In the genomic region with DNA sequence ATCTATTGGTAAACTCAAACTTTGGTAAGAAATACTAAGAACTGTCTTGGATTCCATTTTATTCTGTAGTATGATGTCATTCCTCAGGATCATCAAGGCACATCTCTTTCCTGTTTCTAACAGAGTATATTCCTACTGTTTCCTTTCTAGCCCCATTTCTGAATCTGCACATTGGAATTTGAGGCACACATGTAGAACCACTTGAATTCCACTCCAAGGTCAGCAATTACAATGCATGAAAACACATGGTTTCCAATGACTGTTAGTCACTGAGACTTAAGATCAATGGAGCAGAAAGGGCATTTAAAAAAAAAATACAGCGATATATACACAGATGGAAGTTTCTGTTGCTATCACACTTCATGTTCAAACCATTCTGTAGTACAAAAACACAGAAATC, we compare ENCODE assay signal across 22 mouse cellular contexts. TPM values are rescaled to one million over a fixed set of nuclear protein-coding genes. Genes with fewer than 3 reads are reported as not detected.
"Had no signal": no experiment of that assay in that cellular context is flagged by ENCODE, and none has a peak within 500 bp of the region (broad histone marks: within the 10 kb centered on the region; RNA-seq: fewer than 3 reads in every experiment).

No protein-coding gene starts in this region.

- H3K27me3 ChIP-seq: lung, embryonic 15.5 days; midbrain, embryonic 12.5 days; neural tube, embryonic 13.5 days; neural tube, embryonic 15.5 days; stomach, embryonic 15.5 days had no signal

- H3K9ac ChIP-seq: liver, postnatal 0 days; lung, embryonic 15.5 days; midbrain, embryonic 12.5 days; neural tube, embryonic 13.5 days; neural tube, embryonic 15.5 days; stomach, embryonic 15.5 days had no signal

- H3K27ac ChIP-seq: lung, embryonic 15.5 days; macrophage; midbrain, embryonic 10.5 days; midbrain, embryonic 12.5 days; neural tube, embryonic 13.5 days; neural tube, embryonic 15.5 days; stomach, embryonic 15.5 days; stomach, postnatal 0 days had no signal

- H3K4me1 ChIP-seq: lung, embryonic 15.5 days; midbrain, embryonic 10.5 days; midbrain, embryonic 12.5 days; neural tube, embryonic 13.5 days; neural tube, embryonic 15.5 days; stomach, embryonic 15.5 days had no signal

- DNase-seq: liver, postnatal 0 days; lung, adult 2 months; lung, postnatal 14 days; lung, postnatal 36 days; midbrain, embryonic 14.5 days; retina, postnatal 1 day; right cerebral cortex, adult 18-20 months; right cerebral cortex, postnatal 25 days; thymus, adult 2 months; thymus, postnatal 25 days; thymus, postnatal 4 days had no signal

- ATAC-seq: liver, postnatal 0 days; lung, postnatal 0 days; midbrain, embryonic 16.5 days had no signal

- H3K4me2 ChIP-seq: lung, embryonic 15.5 days; midbrain, embryonic 12.5 days; neural tube, embryonic 13.5 days; neural tube, embryonic 15.5 days; stomach, embryonic 15.5 days had no signal

- H3K36me3 ChIP-seq: lung, embryonic 15.5 days; midbrain, embryonic 10.5 days; midbrain, embryonic 12.5 days; neural tube, embryonic 13.5 days; neural tube, embryonic 15.5 days; stomach, embryonic 15.5 days had no signal

- H3K9me3 ChIP-seq: lung, embryonic 15.5 days; midbrain, embryonic 10.5 days; midbrain, embryonic 12.5 days; neural tube, embryonic 13.5 days; neural tube, embryonic 15.5 days; stomach, embryonic 15.5 days had no signal

- H3K4me3 ChIP-seq: lung, embryonic 15.5 days; midbrain, embryonic 10.5 days; midbrain, embryonic 12.5 days; myocyte; neural tube, embryonic 13.5 days; neural tube, embryonic 15.5 days; stomach, embryonic 15.5 days had no signal

RNA-seq across cellular contexts. Expression of a gene that starts 24.8 kb away (rescaled TPM):
- polyA plus RNA-seq: midbrain, embryonic 10.5 days; midbrain, embryonic 16.5 days had no signal
